Mouse (Mus musculus): Measurements from ENCODE around the gene Abl2.
A peak's percentile ranks its signal among the peaks of the same experiment; 100 is the strongest.

Gene Abl2

GRCm38 (mm10) chr1:156584175-156584574 lies 25.6 kb downstream of the Abl2 start:
- DNase-seq (ENCODE audit: extremely low spot score, low read depth, low spot score): no peak

GRCm38 (mm10) chr1:156585512-156585911 lies 26.9 kb downstream of the Abl2 start:
- DNase-seq (ENCODE audit: extremely low spot score, low read depth, low spot score): no peak

- no peak for DNase-seq (ENCODE audit: extremely low spot score, low read depth, low spot score)
These were observed 31.3 kb downstream of the Abl2 start for GRCm38 (mm10) chr1:156589811-156590305.

DNA sequence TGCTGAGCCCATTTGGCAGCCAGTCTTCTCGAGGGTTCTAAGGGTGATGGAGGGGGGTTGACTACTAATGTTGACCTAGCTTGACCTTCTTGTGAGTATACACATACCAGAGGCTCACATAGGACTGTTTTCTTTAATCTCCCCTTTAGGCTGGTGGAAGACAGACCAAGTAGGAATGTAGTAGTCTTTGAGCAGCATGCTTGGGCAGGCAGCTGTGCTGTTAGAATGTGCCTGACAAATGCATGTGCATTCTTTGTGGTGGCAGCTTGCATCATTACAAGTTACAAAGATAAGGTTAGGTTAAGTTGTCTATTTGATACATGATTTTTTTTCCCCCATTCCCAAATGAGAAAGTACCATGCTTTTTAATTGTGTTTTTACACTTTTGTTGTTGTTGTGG lies 31.8 kb downstream of the Abl2 start:
- no peak for DNase-seq (ENCODE audit: extremely low spot score, low read depth, low spot score)

GRCm38 (mm10) chr1:156593267-156593666 lies 34.7 kb downstream of the Abl2 start:
- no peak for DNase-seq (ENCODE audit: extremely low spot score, low read depth, low spot score)

GRCm38 (mm10) chr1:156597089-156597488 lies 38.5 kb downstream of the Abl2 start:
- DNase-seq (ENCODE audit: extremely low spot score, low read depth, low spot score): no peak

DNA sequence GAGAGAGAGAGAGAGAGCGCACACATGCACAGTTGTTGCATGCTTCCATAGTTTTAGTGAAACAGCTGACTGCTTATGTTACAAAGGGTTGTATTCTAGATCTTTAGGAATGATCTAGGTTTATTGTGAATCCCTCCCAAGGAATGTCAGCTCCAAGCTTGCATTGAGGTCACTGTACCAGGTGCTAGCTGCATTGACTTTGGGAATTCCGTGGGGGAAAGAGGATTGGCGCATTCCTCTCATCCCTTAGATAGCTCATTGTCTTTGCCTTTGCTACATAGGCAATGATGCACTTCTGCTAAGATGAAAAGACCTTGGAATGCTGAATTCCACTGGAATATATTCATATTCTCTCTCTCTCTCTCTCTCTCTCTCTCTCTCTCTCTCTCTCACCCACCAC lies 44.0 kb downstream of the Abl2 start:
- DNase-seq (ENCODE audit: extremely low spot score, low read depth, low spot score): no peak

GRCm38 (mm10) chr1:156605094-156605866 lies 46.7 kb downstream of the Abl2 start:
- no peak for DNase-seq (ENCODE audit: extremely low spot score, low read depth, low spot score)

DNA sequence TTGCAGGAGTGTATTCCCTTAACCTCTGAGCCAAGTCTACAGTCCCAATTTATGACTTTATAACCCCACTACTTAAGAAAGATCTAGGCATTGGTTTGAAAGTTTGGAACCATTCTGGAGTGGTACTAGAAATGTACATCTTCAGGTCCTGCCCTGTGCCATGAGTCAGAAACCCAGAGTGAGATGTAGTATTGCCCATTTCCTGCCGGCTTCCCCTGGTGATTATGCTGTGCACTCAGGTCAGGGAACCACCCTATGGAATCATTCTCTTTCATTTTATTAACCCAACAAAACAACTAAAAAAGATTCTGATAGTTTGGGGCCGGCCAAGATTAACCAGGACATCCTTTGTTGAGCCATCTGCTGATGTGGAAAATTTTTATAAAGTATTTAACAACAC lies 47.4 kb downstream of the Abl2 start:
- DNase-seq (ENCODE audit: extremely low spot score, low read depth, low spot score): no peak

DNA sequence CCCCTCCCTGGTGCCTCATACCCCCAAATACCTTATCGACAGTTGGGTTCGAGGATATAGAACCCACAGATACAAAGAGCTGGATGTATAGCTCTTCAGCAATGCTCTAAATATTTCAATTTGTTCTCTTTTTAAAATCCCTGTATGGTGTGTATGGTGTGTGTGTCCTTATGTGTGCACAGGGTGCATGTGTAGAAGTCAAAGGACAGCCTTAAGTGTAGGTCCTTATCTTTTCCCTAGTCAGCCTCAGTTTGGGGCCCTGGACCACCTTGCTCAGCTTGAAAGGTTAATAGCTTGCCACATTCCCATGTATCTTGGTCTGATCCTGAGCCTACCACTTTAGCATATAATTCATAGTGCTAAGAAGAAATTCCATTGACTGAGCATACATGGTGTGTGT lies 49.9 kb downstream of the Abl2 start:
- DNase-seq (ENCODE audit: extremely low spot score, low read depth, low spot score): no peak

GRCm38 (mm10) chr1:156610257-156610656 lies 51.7 kb downstream of the Abl2 start:
- no peak for DNase-seq (ENCODE audit: extremely low spot score, low read depth, low spot score)

GRCm38 (mm10) chr1:156613855-156614530 lies 55.4 kb downstream of the Abl2 start:
- peak; percentile 37 for DNase-seq (ENCODE audit: extremely low spot score, low read depth, low spot score)

- DNase-seq (ENCODE audit: extremely low spot score, low read depth, low spot score): no peak
These were observed 56.1 kb downstream of the Abl2 start for GRCm38 (mm10) chr1:156614710-156615109.

DNA sequence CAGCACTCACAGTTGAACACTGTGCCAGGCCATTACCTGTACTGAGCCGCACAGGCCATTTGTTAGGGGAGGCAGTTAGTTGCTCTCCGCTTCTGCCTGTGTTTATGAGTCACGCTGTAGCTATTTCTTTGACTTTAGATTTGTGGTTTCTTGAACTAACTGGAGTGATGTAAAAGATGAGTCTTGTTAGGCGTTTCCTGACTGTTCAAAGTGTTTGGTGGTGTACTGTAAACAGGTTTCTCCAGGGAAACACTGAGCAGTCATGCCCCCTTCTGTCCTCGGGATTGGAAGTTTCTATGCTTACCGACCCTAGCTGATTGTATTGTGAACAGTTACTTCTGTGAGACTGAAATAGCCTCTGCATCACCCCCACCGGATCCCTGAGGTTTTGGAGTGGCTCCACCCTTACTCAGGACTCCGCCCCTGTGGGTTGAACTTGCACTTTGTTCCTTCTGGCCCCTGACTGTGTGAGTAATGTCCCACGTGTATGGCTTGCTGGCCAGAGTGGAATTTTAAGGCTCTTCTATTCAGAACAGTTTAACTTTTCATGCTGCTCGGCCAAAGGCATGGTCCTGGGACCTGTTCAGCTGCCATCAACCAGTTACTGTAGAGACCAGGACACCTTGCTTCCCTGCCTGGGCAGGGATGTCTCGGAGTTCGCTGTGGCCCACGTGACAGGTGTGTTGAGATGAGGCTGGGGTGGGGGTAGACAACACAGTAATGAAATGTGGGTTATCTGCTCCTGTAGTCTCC lies 57.0 kb downstream of the Abl2 start:
- peak; percentile 26 for DNase-seq (ENCODE audit: extremely low spot score, low read depth, low spot score)

- DNase-seq (ENCODE audit: extremely low spot score, low read depth, low spot score): no peak
These were observed 58.5 kb downstream of the Abl2 start for GRCm38 (mm10) chr1:156616989-156617598.

GRCm38 (mm10) chr1:156617811-156618210 lies 59.2 kb downstream of the Abl2 start:
- DNase-seq (ENCODE audit: extremely low spot score, low read depth, low spot score): no peak

- DNase-seq (ENCODE audit: extremely low spot score, low read depth, low spot score): no peak
These were observed 61.8 kb downstream of the Abl2 start for GRCm38 (mm10) chr1:156620292-156620909.

- no peak for DNase-seq (ENCODE audit: extremely low spot score, low read depth, low spot score)
These were observed 62.4 kb downstream of the Abl2 start for GRCm38 (mm10) chr1:156620951-156621350.

GRCm38 (mm10) chr1:156624231-156624630 lies 65.6 kb downstream of the Abl2 start:
- no peak for DNase-seq (ENCODE audit: extremely low spot score, low read depth, low spot score)

DNA sequence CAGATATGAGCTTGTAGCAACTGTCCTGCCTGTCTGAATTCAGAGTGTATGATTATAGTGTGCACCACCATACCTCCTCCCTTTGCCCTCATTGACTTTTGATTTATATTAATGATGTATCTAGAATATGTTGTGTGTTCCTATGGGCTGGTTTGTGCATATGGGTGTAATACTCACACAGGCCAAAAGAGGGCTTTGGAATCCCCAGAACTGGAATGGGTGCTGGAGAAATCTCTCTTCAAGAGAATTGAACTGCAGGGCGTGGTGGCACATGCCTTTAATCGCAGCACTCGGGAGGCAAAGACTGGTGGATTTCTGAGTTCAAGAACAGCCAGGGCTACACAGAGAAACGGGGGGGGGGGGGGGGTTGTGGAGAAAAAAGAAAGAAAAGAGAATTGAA lies 68.1 kb downstream of the Abl2 start:
- DNase-seq (ENCODE audit: extremely low spot score, low read depth, low spot score): no peak

DNA sequence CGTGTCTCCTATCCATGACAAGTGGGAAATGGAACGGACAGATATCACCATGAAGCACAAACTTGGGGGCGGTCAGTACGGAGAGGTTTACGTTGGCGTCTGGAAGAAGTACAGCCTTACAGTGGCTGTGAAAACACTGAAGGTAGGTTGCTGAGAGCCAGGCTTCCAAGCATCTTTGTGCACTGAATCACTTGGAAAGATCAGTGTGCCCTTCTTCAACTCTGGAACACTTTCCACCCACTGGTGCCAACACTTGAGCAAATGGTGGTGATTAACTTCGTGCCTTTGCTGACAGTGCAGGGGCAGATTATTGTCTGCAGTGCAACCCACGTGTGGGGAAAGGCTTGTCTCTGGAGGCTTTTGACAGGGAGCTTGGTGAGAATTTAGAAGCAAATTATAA lies 71.4 kb downstream of the Abl2 start:
- no peak for DNase-seq (ENCODE audit: extremely low spot score, low read depth, low spot score)
